Mouse (Mus musculus): ENCODE measurements around the gene Tmem156.
"Not testable (repeated sequence)": the region's sequence is repeated elsewhere in the genome, so short reads cannot be mapped to it uniquely, and the experiment has no call there.

Gene Tmem156

GRCm38 (mm10) chr5:65091921-65092320, at the start of gene Tmem156:
TSS of gene Tmem156 (minus strand) at chr5:65092132.
- DNase-seq (ENCODE audit: low spot score in 2 of 2), result no peak

GRCm38 (mm10) chr5:65141242-65141641, 49.3 kb upstream of the Tmem156 start:
- no peak for DNase-seq (ENCODE audit: low spot score in 2 of 2)

GRCm38 (mm10) chr5:65137073-65137472, 45.1 kb upstream of the Tmem156 start:
- DNase-seq (ENCODE audit: low spot score in 2 of 2), result no peak

- DNase-seq (ENCODE audit: low spot score in 2 of 2), result no peak
Observed at GRCm38 (mm10) chr5:65136159-65136558, 44.2 kb upstream of the Tmem156 start.

- peak in 1 of 2 experiments; percentile 33 for DNase-seq (ENCODE audit: low spot score in 2 of 2)
Observed at GRCm38 (mm10) chr5:65131211-65131879, 39.4 kb upstream of the Tmem156 start.

GRCm38 (mm10) chr5:65130528-65131210, 38.7 kb upstream of the Tmem156 start:
- DNase-seq (ENCODE audit: low spot score in 2 of 2), result peak in 1 of 2 experiments; percentile 44

GRCm38 (mm10) chr5:65128481-65128880, 36.5 kb upstream of the Tmem156 start:
- DNase-seq (ENCODE audit: low spot score in 2 of 2), result no peak

GRCm38 (mm10) chr5:65126137-65126536, 34.2 kb upstream of the Tmem156 start:
- DNase-seq (ENCODE audit: low spot score in 2 of 2), result no peak

- no peak for DNase-seq (ENCODE audit: low spot score in 2 of 2)
Observed at GRCm38 (mm10) chr5:65122616-65123015, 30.7 kb upstream of the Tmem156 start.

- no peak for DNase-seq (ENCODE audit: low spot score in 2 of 2)
Observed at GRCm38 (mm10) chr5:65119918-65120317, 28.0 kb upstream of the Tmem156 start.

GRCm38 (mm10) chr5:65119495-65119894, 27.6 kb upstream of the Tmem156 start:
- no peak for DNase-seq (ENCODE audit: low spot score in 2 of 2)

- no peak for DNase-seq (ENCODE audit: low spot score in 2 of 2)
Observed at GRCm38 (mm10) chr5:65116789-65117188, 24.9 kb upstream of the Tmem156 start.

- no peak for DNase-seq (ENCODE audit: low spot score in 2 of 2)
Observed at GRCm38 (mm10) chr5:65113323-65113722, 21.4 kb upstream of the Tmem156 start.

- DNase-seq (ENCODE audit: low spot score in 2 of 2), result not testable (repeated sequence)
Observed at GRCm38 (mm10) chr5:65112225-65112624, 20.3 kb upstream of the Tmem156 start.

GRCm38 (mm10) chr5:65107773-65108432, 16.0 kb upstream of the Tmem156 start:
- DNase-seq (ENCODE audit: low spot score in 2 of 2), result peak in 1 of 2 experiments; percentile 19

- peak; percentile 73 to 86 for DNase-seq (ENCODE audit: low spot score in 2 of 2)
Observed at GRCm38 (mm10) chr5:65106876-65107772, 15.2 kb upstream of the Tmem156 start, which contains the start of gene Klhl5. TSS of gene Klhl5 (plus strand) at chr5:65107539.

- no peak for DNase-seq (ENCODE audit: low spot score in 2 of 2)
Observed at GRCm38 (mm10) chr5:65102641-65103042, 10.7 kb upstream of the Tmem156 start.

GRCm38 (mm10) chr5:65102026-65102640, 10.2 kb upstream of the Tmem156 start:
- DNase-seq (ENCODE audit: low spot score in 2 of 2), result no peak

- DNase-seq (ENCODE audit: low spot score in 2 of 2), result no peak
Observed at GRCm38 (mm10) chr5:65101621-65102020, 9.7 kb upstream of the Tmem156 start.

GRCm38 (mm10) chr5:65101209-65101608, 9.3 kb upstream of the Tmem156 start:
- no peak for DNase-seq (ENCODE audit: low spot score in 2 of 2)

- DNase-seq (ENCODE audit: low spot score in 2 of 2), result no peak
Observed at GRCm38 (mm10) chr5:65100002-65100401, 8.1 kb upstream of the Tmem156 start.

Data from frontal cortex, postnatal 10 days (tissue).